ENCODE assay signal across 9 mouse cellular contexts in genomic region chr5:129065946-129066345, GRCm38 (mm10). TPM values are rescaled to one million over a fixed set of nuclear protein-coding genes. Genes with fewer than 3 reads are reported as not detected.
A peak's percentile ranks its signal among the peaks of the same experiment; 100 is the strongest.
DNase-seq lines count a peak whose midpoint lies in the region; ATAC-seq and TF ChIP-seq lines count a peak whose summit lies in the region.
"Had no signal": no experiment of that assay in that cellular context is flagged by ENCODE, and none has a peak within 500 bp of the region (broad histone marks: within the 10 kb centered on the region; RNA-seq: fewer than 3 reads in every experiment).

No protein-coding gene starts in this region.

- no peak for TF ChIP-seq EP300 in heart, postnatal 0 days (IDR thresholded peaks at IDR 0.05; ENCODE audit: low read depth)

- peaks cover 12% of the 10 kb centered on the region; the same call in 1 of the 2 replicates for H3K27me3 ChIP-seq in heart, embryonic 11.5 days (ENCODE audit: control insufficient read depth, insufficient read depth, low read length)
- H3K27me3 ChIP-seq in heart, postnatal 0 days (ENCODE audit: control insufficient read depth, insufficient read depth, low read length) = peaks cover 13% of the 10 kb centered on the region
- H3K27me3 ChIP-seq in myocyte (ENCODE audit: control insufficient read depth, insufficient read depth, insufficient read length) = peaks cover 6% of the 10 kb centered on the region
- no peaks in the 10 kb centered on the region for H3K27me3 ChIP-seq in thymus, adult 2 months (ENCODE audit: control insufficient read depth, insufficient read depth, low read length)

- no peak for TF ChIP-seq CTCF in heart, postnatal 0 days (IDR thresholded peaks at IDR 0.05; ENCODE audit: low read depth)
- no peak for TF ChIP-seq CTCF in thymus, adult 2 months (IDR thresholded peaks at IDR 0.05; ENCODE audit: borderline replicate concordance, control insufficient read depth, extremely low read depth, insufficient read depth, low read length, poor library complexity)

- no peak for ATAC-seq in heart, embryonic 11.5 days (replicated peaks; ENCODE audit: insufficient number of reproducible peaks, low FRiP score, low TSS enrichment)
- ATAC-seq in heart, postnatal 0 days (ENCODE audit: insufficient read depth, low read depth) = peak; percentile 21; the same call in 1 of the 2 replicates

- no peaks in the 10 kb centered on the region for H3K36me3 ChIP-seq in heart, embryonic 11.5 days (ENCODE audit: control insufficient read depth, insufficient read depth, low read length)
- H3K36me3 ChIP-seq in heart, postnatal 0 days (replicated peaks; ENCODE audit: control insufficient read depth, insufficient read depth, low read length) = no peaks in the 10 kb centered on the region
- no peaks in the 10 kb centered on the region for H3K36me3 ChIP-seq in myocyte (ENCODE audit: control insufficient read depth, insufficient read depth)
- no peaks in the 10 kb centered on the region for H3K36me3 ChIP-seq in thymus, adult 2 months (ENCODE audit: control insufficient read depth, insufficient read depth, low read length)

- peak; percentile 75 to 85 for DNase-seq in heart, adult 18-20 months
- DNase-seq in ZHBTc4 (ENCODE audit: low read depth, low spot score) = peak; percentile 31
- peak; percentile 28 for DNase-seq in heart, postnatal 0 days (ENCODE audit: low spot score)
- DNase-seq in thymus, adult 2 months = no peak
- no peak for DNase-seq in kidney, postnatal 14 days
- no peak for DNase-seq in left cerebral cortex, adult 18-20 months (ENCODE audit: low spot score in 2 of 2)

- no peak overlapping the region for H3ac ChIP-seq in myocyte (ENCODE audit: control insufficient read depth, insufficient read length)

- H3K4me3 ChIP-seq in heart, embryonic 11.5 days (ENCODE audit: low read depth, low read length) = no peak overlapping the region
- no peak overlapping the region for H3K4me3 ChIP-seq in heart, postnatal 0 days (ENCODE audit: low read depth, low read length)
- no peak overlapping the region for H3K4me3 ChIP-seq in myocyte
- H3K4me3 ChIP-seq in thymus, adult 2 months (ENCODE audit: control insufficient read depth, insufficient read depth, low read length) = no peak overlapping the region

- no peak overlapping the region for H3K4me2 ChIP-seq in heart, embryonic 11.5 days
- H3K4me2 ChIP-seq in heart, postnatal 0 days (ENCODE audit: low read depth, low read length) = no peak overlapping the region
- peak overlapping the region; percentile 48 for H3K4me2 ChIP-seq in myocyte (ENCODE audit: low read depth)
- H3K4me2 ChIP-seq: hindbrain, embryonic 14.5 days had no signal

- no peak overlapping the region for H3K27ac ChIP-seq in heart, embryonic 11.5 days (ENCODE audit: low read depth, low read length)
- H3K27ac ChIP-seq in heart, postnatal 0 days (ENCODE audit: low read depth) = 0 out of 2 replicates have a peak overlapping the region, but pooled peaks have one; percentile 4
- no peak overlapping the region for H3K27ac ChIP-seq in thymus, adult 2 months (ENCODE audit: control insufficient read depth, insufficient read depth, low read length)
- H3K27ac ChIP-seq: hindbrain, embryonic 14.5 days had no signal

- no peaks in the 10 kb centered on the region for H3K9me3 ChIP-seq in heart, embryonic 11.5 days (replicated peaks; ENCODE audit: control insufficient read depth, low read length)
- no peaks in the 10 kb centered on the region for H3K9me3 ChIP-seq in heart, postnatal 0 days (replicated peaks; ENCODE audit: control insufficient read depth, low read length)

- H3K4me1 ChIP-seq in heart, embryonic 11.5 days (ENCODE audit: control insufficient read depth, insufficient read depth, low read length) = no peaks in the 10 kb centered on the region
- no peaks in the 10 kb centered on the region for H3K4me1 ChIP-seq in heart, postnatal 0 days (ENCODE audit: control insufficient read depth, insufficient read depth)
- H3K4me1 ChIP-seq in thymus, adult 2 months (replicated peaks; ENCODE audit: control insufficient read depth, insufficient read depth, low read length) = peaks cover 3% of the 10 kb centered on the region; the same call in 1 of the 2 replicates

- 69% methylated on average over 9 of the region's 9 CpGs for WGBS in heart, embryonic 11.5 days (ENCODE audit: insufficient replicate concordance)
- 54% methylated on average over 9 of the region's 9 CpGs for WGBS in heart, postnatal 0 days
- 87% methylated on average over 9 of the region's 9 CpGs for WGBS in thymus, adult 2 months

- no peak for TF ChIP-seq POLR2A in myocyte (IDR thresholded peaks at IDR 0.05; ENCODE audit: insufficient read length, low read depth)
- TF ChIP-seq POLR2A in thymus, adult 2 months (IDR thresholded peaks at IDR 0.05; ENCODE audit: control insufficient read depth, extremely low read depth, insufficient read depth, low read length, poor library complexity) = no peak

- H3K9ac ChIP-seq in heart, embryonic 11.5 days (ENCODE audit: low read depth, low read length) = no peak overlapping the region
- no peak overlapping the region for H3K9ac ChIP-seq in heart, postnatal 0 days (replicated peaks; ENCODE audit: low read depth, low read length)
- H3K9ac ChIP-seq: hindbrain, embryonic 14.5 days had no signal

- H3K79me2 ChIP-seq in myocyte (ENCODE audit: control insufficient read depth, insufficient read depth) = no peaks in the 10 kb centered on the region

TF ChIP-seq in myocyte, 11 proteins besides CTCF, POLR2A, EP300 and RAD21:
- TF ChIP-seq SRF (IDR thresholded peaks at IDR 0.05; ENCODE audit: control insufficient read depth, insufficient read length, low read depth) = no peak
- 0 out of 2 replicates have a peak, but pooled peaks have one; percentile 59 for TF ChIP-seq CEBPB (IDR thresholded peaks at IDR 0.05; ENCODE audit: insufficient read depth, poor library complexity, severe bottlenecking)

RNA-seq across cellular contexts. Expression of gene Adgrd1, which starts 30.6 kb away (rescaled TPM):
- 1 to 10 TPM; 3.4 to 4.3 TPM for total RNA-seq in heart, adult 18-20 months (2021)
- polyA plus RNA-seq in heart, embryonic 11.5 days (2014; fragmentation: Nextera tagmentation; extraction: Ambion mirVana) = 0.23 and 0.31 TPM in 2 replicates
- 6.0 and 15.6 TPM in 2 replicates for total RNA-seq in heart, postnatal 0 days (2014; rRNA removed; ENCODE audit: low replicate concordance)
- polyA plus RNA-seq in heart, postnatal 0 days (2015; fragmentation: Nextera tagmentation; extraction: Ambion mirVana) = 1.6 and 1.9 TPM in 2 replicates
- polyA plus RNA-seq in myocyte (2012; fragmentation: generic; extraction: Trizol) = 0.48 TPM
- 3.3 TPM in 2 replicates for polyA plus RNA-seq in thymus, adult 2 months (2012; rRNA removed)
- total RNA-seq in left cerebral cortex, adult 18-20 months (2021) = 1 to 10 TPM; 2.8 TPM

RNA-seq across cellular contexts. Expression of gene Ran, which starts 46.1 kb away (rescaled TPM):
- total RNA-seq in heart, adult 18-20 months (2021) = 100 to 1,000 TPM in 1 of 2 experiments, 10 to 100 TPM in 1; 99.7 to 125 TPM
- polyA plus RNA-seq in heart, embryonic 11.5 days (2014; fragmentation: Nextera tagmentation; extraction: Ambion mirVana) = 499 and 500 TPM in 2 replicates
- 128 and 989 TPM in 2 replicates for total RNA-seq in heart, postnatal 0 days (2014; rRNA removed; ENCODE audit: low replicate concordance)
- 188 and 196 TPM in 2 replicates for polyA plus RNA-seq in heart, postnatal 0 days (2015; fragmentation: Nextera tagmentation; extraction: Ambion mirVana)
- polyA plus RNA-seq in myocyte (2012; fragmentation: generic; extraction: Trizol) = 466 TPM
- 145 and 165 TPM in 2 replicates for polyA plus RNA-seq in thymus, adult 2 months (2012; rRNA removed)
- total RNA-seq in left cerebral cortex, adult 18-20 months (2021) = 100 to 1,000 TPM; 164 to 178 TPM

RNA-seq across cellular contexts. Expression of gene Stx2, which starts 57.6 kb away (rescaled TPM):
- 10 to 100 TPM; 10.5 to 13.4 TPM for total RNA-seq in heart, adult 18-20 months (2021)
- polyA plus RNA-seq in heart, embryonic 11.5 days (2014; fragmentation: Nextera tagmentation; extraction: Ambion mirVana) = 23.1 and 24.2 TPM in 2 replicates
- total RNA-seq in heart, postnatal 0 days (2014; rRNA removed; ENCODE audit: low replicate concordance) = 19.8 and 36.8 TPM in 2 replicates
- 14.6 and 16.3 TPM in 2 replicates for polyA plus RNA-seq in heart, postnatal 0 days (2015; fragmentation: Nextera tagmentation; extraction: Ambion mirVana)
- polyA plus RNA-seq in myocyte (2012; fragmentation: generic; extraction: Trizol) = 21.1 TPM
- 24.1 and 27.2 TPM in 2 replicates for polyA plus RNA-seq in thymus, adult 2 months (2012; rRNA removed)
- total RNA-seq in left cerebral cortex, adult 18-20 months (2021) = 10 to 100 TPM; 16.8 to 22.6 TPM

Comparison
In these comparisons a context has a peak if more than half of its experiments do, and no peak if none do; other contexts are left out.
1. DNase-seq: peak in heart, adult 18-20 months (2 of 2), ZHBTc4 (single experiment) and heart, postnatal 0 days (single experiment); none in thymus, adult 2 months (single experiment), kidney, postnatal 14 days (single experiment) and left cerebral cortex, adult 18-20 months (0 of 2).